ENCODE assay signal across 15 mouse cellular contexts in the genomic region with DNA sequence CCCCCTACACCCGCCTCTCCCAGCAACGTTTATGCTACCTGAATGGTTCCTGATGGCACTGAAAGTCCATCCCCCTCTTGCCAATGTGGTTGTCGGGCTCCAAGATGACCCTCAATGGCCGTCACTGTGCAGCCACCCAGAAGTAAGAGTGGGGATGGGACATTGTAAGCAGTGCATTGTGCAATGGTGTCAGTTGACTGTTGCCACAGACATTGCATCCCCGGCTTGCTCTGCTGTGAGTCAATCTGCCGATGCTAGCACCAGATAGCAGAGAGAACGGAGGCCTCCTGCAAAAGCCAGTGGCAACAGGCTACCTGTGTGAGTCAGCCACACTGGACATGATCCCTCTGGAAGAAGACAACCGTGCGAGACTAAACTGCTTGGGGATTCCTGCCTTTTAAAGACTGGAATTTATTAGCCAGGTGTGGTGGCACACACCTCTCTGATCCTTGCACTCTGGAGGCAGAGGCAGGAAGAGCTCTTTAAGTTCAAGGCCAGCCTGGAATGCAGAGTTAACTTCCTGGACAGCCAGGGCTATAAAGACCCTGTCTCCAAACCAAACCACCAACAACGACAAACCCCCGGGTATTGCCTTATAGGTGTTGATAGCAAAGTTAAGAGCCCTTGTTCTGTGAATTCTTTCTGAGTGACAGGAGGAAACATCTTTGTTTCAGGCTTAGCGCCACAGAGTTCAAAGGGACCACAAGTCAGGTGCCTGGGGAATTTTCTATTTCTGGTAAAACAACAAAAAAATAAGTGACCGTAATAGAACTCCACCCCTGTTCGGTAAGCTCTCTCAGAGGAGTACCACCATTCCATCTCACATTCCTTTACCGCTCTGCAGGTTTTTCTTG. TPM values are rescaled to one million over a fixed set of nuclear protein-coding genes. Genes with fewer than 3 reads are reported as not detected.
DNase-seq lines count a peak whose midpoint lies in the region; ATAC-seq and TF ChIP-seq lines count a peak whose summit lies in the region.
"Had no signal": no experiment of that assay in that cellular context is flagged by ENCODE, and none has a peak within 500 bp of the region (broad histone marks: within the 10 kb centered on the region; RNA-seq: fewer than 3 reads in every experiment).

No protein-coding gene starts in this region.

- no peak overlapping the region for H3K4me2 ChIP-seq in liver, embryonic 12.5 days
- H3K4me2 ChIP-seq: embryonic facial prominence, embryonic 15.5 days had no signal

- H3K9me3 ChIP-seq in liver, embryonic 12.5 days (replicated peaks): no peaks in the 10 kb centered on the region
- H3K9me3 ChIP-seq in E14TG2a.4 (ENCODE audit: low read length): no peaks in the 10 kb centered on the region
- H3K9me3 ChIP-seq: embryonic facial prominence, embryonic 15.5 days; G1E; midbrain, embryonic 10.5 days had no signal

- peak; percentile 33 for DNase-seq in liver, adult 2 months (ENCODE audit: extremely low read depth, low read depth, low spot score)
- DNase-seq in layer of hippocampus, postnatal 25 days (ENCODE audit: extremely low spot score in 1 of 2, low spot score in 1 of 2): no peak
- no peak for DNase-seq in cerebellum, adult 2 months
- no peak for DNase-seq in cerebellum, adult 8-10 months
- DNase-seq: adrenal gland, adult 8-10 months; cerebellum, adult 18-20 months; spleen, adult 18-20 months; thymus, adult 2 months had no signal

- H3K9ac ChIP-seq in liver, adult 2 months (ENCODE audit: low read depth, low read length): no peak overlapping the region
- no peak overlapping the region for H3K9ac ChIP-seq in liver, embryonic 12.5 days
- H3K9ac ChIP-seq: embryonic facial prominence, embryonic 15.5 days had no signal

- H3K27me3 ChIP-seq in liver, adult 2 months (ENCODE audit: control insufficient read depth, insufficient read depth, low read length): no peaks in the 10 kb centered on the region
- no peaks in the 10 kb centered on the region for H3K27me3 ChIP-seq in liver, embryonic 12.5 days (replicated peaks)
- no peaks in the 10 kb centered on the region for H3K27me3 ChIP-seq in E14TG2a.4 (ENCODE audit: insufficient read depth, low read length)
- H3K27me3 ChIP-seq in cerebellum, adult 2 months (ENCODE audit: control insufficient read depth, insufficient read depth, low read length): no peaks in the 10 kb centered on the region
- H3K27me3 ChIP-seq: embryonic facial prominence, embryonic 15.5 days had no signal

- peaks cover 33% of the 10 kb centered on the region for H3K79me2 ChIP-seq in liver, adult 2 months (ENCODE audit: control insufficient read depth, insufficient read depth, low read length)

- ATAC-seq in liver, embryonic 12.5 days: no peak
- peak; percentile 83 for ATAC-seq in granulocyte monocyte progenitor cell, adult 5-6 weeks (replicated peaks; ENCODE audit: poor library complexity, severe bottlenecking)
- ATAC-seq in megakaryocyte progenitor cell, adult 5-6 weeks (replicated peaks; ENCODE audit: poor library complexity): peak; percentile 78

- TF ChIP-seq POLR2A in liver, adult 2 months (IDR thresholded peaks at IDR 0.05; ENCODE audit: extremely low read depth, insufficient read depth, low read length): no peak
- TF ChIP-seq POLR2A in cerebellum, adult 2 months (IDR thresholded peaks at IDR 0.05; ENCODE audit: borderline replicate concordance, insufficient read depth, low read length): no peak

- H3K27ac ChIP-seq in liver, adult 2 months (replicated peaks; ENCODE audit: insufficient read depth, low read depth, low read length): no peak overlapping the region
- H3K27ac ChIP-seq in liver, embryonic 12.5 days: no peak overlapping the region
- H3K27ac ChIP-seq in cerebellum, adult 2 months (ENCODE audit: insufficient read depth, low read length): no peak overlapping the region
- H3K27ac ChIP-seq: embryonic facial prominence, embryonic 15.5 days; midbrain, embryonic 10.5 days had no signal

- no peak overlapping the region for H3K4me3 ChIP-seq in liver, adult 2 months (ENCODE audit: insufficient read depth, low read depth, low read length)
- no peak overlapping the region for H3K4me3 ChIP-seq in liver, embryonic 12.5 days
- peak overlapping the region; percentile 26; the same call in 1 of the 2 replicates for H3K4me3 ChIP-seq in E14TG2a.4 (replicated peaks; ENCODE audit: low read length)
- H3K4me3 ChIP-seq in cerebellum, adult 2 months (replicated peaks; ENCODE audit: insufficient read depth, low read depth, low read length): no peak overlapping the region
- H3K4me3 ChIP-seq: embryonic facial prominence, embryonic 15.5 days; midbrain, embryonic 10.5 days had no signal

- WGBS in liver, adult 2 months: 64% methylated on average over 15 of the region's 15 CpGs
- 71% methylated on average over 15 of the region's 15 CpGs for WGBS in liver, embryonic 12.5 days (ENCODE audit: insufficient replicate concordance)
- WGBS in cerebellum, adult 2 months: 88% methylated on average over 15 of the region's 15 CpGs

- peaks cover 9% of the 10 kb centered on the region; the same call in 1 of the 2 replicates for H3K36me3 ChIP-seq in liver, adult 2 months (ENCODE audit: control insufficient read depth, insufficient read depth, low read length)
- peaks cover 54% of the 10 kb centered on the region for H3K36me3 ChIP-seq in liver, embryonic 12.5 days
- peaks cover 79% of the 10 kb centered on the region for H3K36me3 ChIP-seq in E14TG2a.4 (ENCODE audit: insufficient read depth, low read length)

- no peak for TF ChIP-seq CTCF in liver, adult 2 months (IDR thresholded peaks at IDR 0.05; ENCODE audit: low read depth, low read length)
- TF ChIP-seq CTCF in E14TG2a.4 (conservative IDR thresholded peaks at IDR 0.05; ENCODE audit: low read length): no peak
- TF ChIP-seq CTCF in cerebellum, adult 2 months (IDR thresholded peaks at IDR 0.05; ENCODE audit: borderline replicate concordance, insufficient read depth, low read depth, low read length): no peak

- H3K4me1 ChIP-seq in liver, adult 2 months (ENCODE audit: control insufficient read depth, insufficient read depth, low read length): peaks cover 19% of the 10 kb centered on the region
- H3K4me1 ChIP-seq in liver, embryonic 12.5 days: peaks cover 31% of the 10 kb centered on the region
- peaks cover 84% of the 10 kb centered on the region for H3K4me1 ChIP-seq in E14TG2a.4 (replicated peaks; ENCODE audit: low read depth, low read length)
- peaks cover 12% of the 10 kb centered on the region for H3K4me1 ChIP-seq in cerebellum, adult 2 months (ENCODE audit: control insufficient read depth, insufficient read depth, low read length)

RNA-seq across cellular contexts. Expression of a gene that starts 16.7 kb away (rescaled TPM):
- 1.5 and 3.2 TPM in 2 replicates for total RNA-seq in liver, adult 2 months (2014; rRNA removed)
- 0.06 and 0.34 TPM in 2 replicates for polyA plus RNA-seq in liver, adult 2 months (2012; rRNA removed)
- 3.5 and 3.9 TPM in 2 replicates for polyA plus RNA-seq in liver, embryonic 12.5 days (2016; fragmentation: Nextera tagmentation; extraction: Ambion mirVana)
- 1.2 TPM in 1 of 2 replicates, not detected in the other for total RNA-seq in granulocyte monocyte progenitor cell, adult 5-6 weeks (2014; fragmentation: Nextera tagmentation)
- total RNA-seq in granulocyte monocyte progenitor cell, adult 5-6 weeks (2017): 0.05 and 1.2 TPM in 2 replicates
- 0.20 and 0.30 TPM in 2 replicates for total RNA-seq in megakaryocyte progenitor cell, adult 5-6 weeks (2015)
- total RNA-seq in megakaryocyte progenitor cell, adult 5-6 weeks (2017): 0.33 and 0.34 TPM in 2 replicates
- 1 to 10 TPM; 1.9 to 3.3 TPM for total RNA-seq in layer of hippocampus, postnatal 25 days (2021)
- 1.6 and 2.4 TPM in 2 replicates for polyA plus RNA-seq in cerebellum, adult 2 months (2012; rRNA removed)

RNA-seq across cellular contexts. Expression of a gene that starts 16.9 kb away (rescaled TPM):
- 49.7 and 65.4 TPM in 2 replicates for total RNA-seq in liver, adult 2 months (2014; rRNA removed)
- polyA plus RNA-seq in liver, adult 2 months (2012; rRNA removed): 34.2 and 37.4 TPM in 2 replicates
- polyA plus RNA-seq in liver, embryonic 12.5 days (2016; fragmentation: Nextera tagmentation; extraction: Ambion mirVana): 292 TPM in 2 replicates
- total RNA-seq in granulocyte monocyte progenitor cell, adult 5-6 weeks (2014; fragmentation: Nextera tagmentation): 226 and 321 TPM in 2 replicates
- 159 and 194 TPM in 2 replicates for total RNA-seq in granulocyte monocyte progenitor cell, adult 5-6 weeks (2017)
- total RNA-seq in megakaryocyte progenitor cell, adult 5-6 weeks (2015): 307 and 338 TPM in 2 replicates
- total RNA-seq in megakaryocyte progenitor cell, adult 5-6 weeks (2017): 150 and 188 TPM in 2 replicates
- 10 to 100 TPM; 36.2 to 42.4 TPM for total RNA-seq in layer of hippocampus, postnatal 25 days (2021)
- 47.4 and 47.9 TPM in 2 replicates for polyA plus RNA-seq in cerebellum, adult 2 months (2012; rRNA removed)
